Mouse (Mus musculus) liver, adult 2 months (tissue): Measurements from ENCODE around the gene Krt31.

Experiments used
- CTCF ChIP-seq: fragments of 200-500 bp; IDR thresholded peaks from 2 replicates; pipeline ENCODE4 v1.5.1; 2011; ENCODE audit warnings: low read depth, low read length, control low read depth
- POLR2A ChIP-seq: fragments of 200-500 bp; IDR thresholded peaks from 2 replicates; pipeline ENCODE4 v1.6.1; 2011; ENCODE audit warnings: low read length, control low read depth; ENCODE audit not compliant: insufficient read depth; ENCODE audit errors: extremely low read depth

DNA sequence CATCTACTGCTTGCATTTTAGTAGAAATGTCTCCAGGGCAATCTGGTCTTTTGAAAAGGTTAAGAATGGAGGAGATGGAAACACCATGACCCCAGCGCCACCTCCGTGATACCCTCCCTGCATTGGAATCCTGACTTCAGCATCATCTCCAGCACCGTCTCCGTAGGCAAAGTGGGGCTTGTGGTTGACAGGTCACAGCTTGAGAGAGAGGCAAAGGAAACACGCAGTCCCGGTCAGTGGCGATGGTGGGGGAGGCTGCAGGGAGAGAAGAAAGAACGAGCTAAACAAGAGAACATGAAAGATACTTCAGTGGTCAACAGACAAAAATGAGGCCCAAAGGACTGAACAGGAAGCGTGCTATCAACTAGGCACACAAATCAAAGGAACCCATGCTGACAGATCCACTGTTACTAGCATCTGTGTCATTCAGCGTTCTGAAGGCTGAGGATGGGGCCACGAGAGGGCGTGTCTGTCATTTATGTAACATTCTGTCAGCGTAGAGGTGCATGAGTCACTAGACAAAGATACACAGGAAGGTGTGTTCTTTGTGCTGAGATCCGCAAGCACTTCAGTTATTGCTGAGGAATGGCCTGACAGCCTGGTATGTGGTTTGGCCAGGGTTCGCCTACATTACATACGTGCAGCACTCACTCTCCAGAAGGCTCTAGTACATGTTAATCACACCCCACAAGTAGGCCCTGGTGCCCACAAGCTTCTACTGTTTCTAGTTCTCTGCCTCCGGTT is 17.1 kb upstream of the Krt31 start:
- TF ChIP-seq CTCF (no peak), POLR2A (no peak)
